Mouse (Mus musculus): Measurements from ENCODE around the gene Fbxo5.

GRCm38 (mm10) chr10:5846939-5847338 is 41.5 kb upstream of the Fbxo5 start:
- TF ChIP-seq POLR2A (IDR thresholded peaks at IDR 0.05; ENCODE audit: insufficient read length, low read depth) (no peak), TCF12 (IDR thresholded peaks at IDR 0.05; ENCODE audit: insufficient read depth, poor library complexity, severe bottlenecking) (no peak), MAX (IDR thresholded peaks at IDR 0.05; ENCODE audit: low read depth) (no peak), E2F4 (IDR thresholded peaks at IDR 0.05; ENCODE audit: insufficient read depth) (no peak), CEBPB (IDR thresholded peaks at IDR 0.05; ENCODE audit: insufficient read depth, poor library complexity, severe bottlenecking) (no peak), SRF (IDR thresholded peaks at IDR 0.05; ENCODE audit: control insufficient read depth, insufficient read length, low read depth) (no peak), REST (IDR thresholded peaks at IDR 0.05; ENCODE audit: insufficient read depth, insufficient read length) (no peak), MYOD1 (IDR thresholded peaks at IDR 0.05; ENCODE audit: control insufficient read depth in 1 of 3, insufficient read length in 2 of 3, low read depth in 2 of 3) (no peak), POLR2AphosphoS2 (IDR thresholded peaks at IDR 0.05; ENCODE audit: insufficient read length, low read depth) (no peak)
